ENCODE assay signal across 8 mouse cellular contexts in the genomic region with DNA sequence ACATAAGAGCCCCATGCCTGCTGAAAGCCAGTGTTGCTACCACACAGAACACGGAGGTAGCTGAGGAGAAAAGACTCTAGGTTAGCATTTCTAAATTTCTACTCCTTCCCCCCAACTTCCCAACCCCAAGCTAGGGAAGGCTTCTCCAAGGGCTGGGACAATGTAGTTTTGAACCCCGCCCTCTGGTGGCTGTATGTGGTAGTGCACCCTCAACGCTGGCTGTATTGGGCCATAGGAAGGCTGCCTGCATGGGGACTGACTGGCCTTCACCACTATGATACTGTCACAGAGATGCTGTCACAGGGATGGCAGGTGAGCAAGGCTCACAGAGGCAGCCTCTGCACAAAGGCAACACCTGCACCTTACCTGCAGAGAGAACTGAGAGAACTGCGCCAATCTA. TPM values are rescaled to one million over a fixed set of nuclear protein-coding genes. Genes with fewer than 3 reads are reported as not detected.
A peak's percentile ranks its signal among the peaks of the same experiment; 100 is the strongest.
DNase-seq lines count a peak whose midpoint lies in the region; ATAC-seq lines count a peak whose summit lies in the region.

No protein-coding gene starts in this region.

- no peaks in the 10 kb centered on the region for H3K27me3 ChIP-seq in hindbrain, embryonic 14.5 days (ENCODE audit: control insufficient read depth, insufficient read depth, low read length)

- H3K4me1 ChIP-seq in hindbrain, embryonic 14.5 days (replicated peaks; ENCODE audit: control insufficient read depth, insufficient read depth, low read length), result no peaks in the 10 kb centered on the region

- WGBS in hindbrain, embryonic 14.5 days, result 26% methylated on average over 4 of the region's 4 CpGs

- peak; percentile 39 for DNase-seq in T-cell, adult 2 months (ENCODE audit: low spot score)
- peak; percentile 92 to 95 for DNase-seq in cerebellum, postnatal 10 days
- DNase-seq in frontal cortex, postnatal 14 days (ENCODE audit: low spot score in 2 of 2), result peak; percentile 57 to 82
- DNase-seq in hindbrain, embryonic 14.5 days (ENCODE audit: low spot score), result peak; percentile 91
- DNase-seq in layer of hippocampus, postnatal 14 days (ENCODE audit: low spot score in 2 of 2), result peak; percentile 83 to 87
- peak; percentile 90 for DNase-seq in lung, postnatal 10 days
- peak; percentile 68 for DNase-seq in retina, postnatal 7 days (ENCODE audit: low read depth, low spot score)
- peak; percentile 86 for DNase-seq in thymus, postnatal 4 days

- H3K27ac ChIP-seq in hindbrain, embryonic 14.5 days, result no peak overlapping the region

- H3K9ac ChIP-seq in hindbrain, embryonic 14.5 days, result no peak overlapping the region

- ATAC-seq in hindbrain, embryonic 14.5 days (ENCODE audit: low FRiP score), result 0 out of 2 replicates have a peak, but pooled peaks have one; percentile 55

- H3K9me3 ChIP-seq in hindbrain, embryonic 14.5 days (ENCODE audit: control insufficient read depth, low read length), result no peaks in the 10 kb centered on the region

- H3K36me3 ChIP-seq in hindbrain, embryonic 14.5 days (replicated peaks; ENCODE audit: control insufficient read depth, insufficient read depth), result no peaks in the 10 kb centered on the region

- no peak overlapping the region for H3K4me3 ChIP-seq in hindbrain, embryonic 14.5 days (replicated peaks; ENCODE audit: low read length)

- H3K4me2 ChIP-seq in hindbrain, embryonic 14.5 days (replicated peaks), result no peak overlapping the region

RNA-seq across cellular contexts. Expression of a gene that starts 29.6 kb away (rescaled TPM):
- polyA plus RNA-seq in hindbrain, embryonic 14.5 days (2014; fragmentation: Nextera tagmentation; extraction: Ambion mirVana), result 25.5 and 26.4 TPM in 2 replicates
- 10 to 100 TPM; 39.1 to 42.1 TPM for total RNA-seq in layer of hippocampus, postnatal 14 days (2021)

RNA-seq across cellular contexts. Expression of a gene that starts 42.3 kb away (rescaled TPM):
- polyA plus RNA-seq in hindbrain, embryonic 14.5 days (2014; fragmentation: Nextera tagmentation; extraction: Ambion mirVana), result 40.1 and 42.3 TPM in 2 replicates
- total RNA-seq in layer of hippocampus, postnatal 14 days (2021), result 100 to 1,000 TPM; 108 to 110 TPM

Comparison
In these comparisons a context has a peak if more than half of its experiments do, and no peak if none do; other contexts are left out.
1. DNase-seq: peak in every context shown above with its lines; median percentile 94 in cerebellum, postnatal 10 days; 91 in hindbrain, embryonic 14.5 days; 90 in lung, postnatal 10 days; 86 in thymus, postnatal 4 days; 85 in layer of hippocampus, postnatal 14 days; 70 in frontal cortex, postnatal 14 days; 68 in retina, postnatal 7 days; 39 in T-cell, adult 2 months.